Mouse (Mus musculus): ENCODE results near the gene Tmem50a.
A peak's percentile ranks its signal among the peaks of the same experiment; 100 is the strongest.

Tmem50a gene

DNA sequence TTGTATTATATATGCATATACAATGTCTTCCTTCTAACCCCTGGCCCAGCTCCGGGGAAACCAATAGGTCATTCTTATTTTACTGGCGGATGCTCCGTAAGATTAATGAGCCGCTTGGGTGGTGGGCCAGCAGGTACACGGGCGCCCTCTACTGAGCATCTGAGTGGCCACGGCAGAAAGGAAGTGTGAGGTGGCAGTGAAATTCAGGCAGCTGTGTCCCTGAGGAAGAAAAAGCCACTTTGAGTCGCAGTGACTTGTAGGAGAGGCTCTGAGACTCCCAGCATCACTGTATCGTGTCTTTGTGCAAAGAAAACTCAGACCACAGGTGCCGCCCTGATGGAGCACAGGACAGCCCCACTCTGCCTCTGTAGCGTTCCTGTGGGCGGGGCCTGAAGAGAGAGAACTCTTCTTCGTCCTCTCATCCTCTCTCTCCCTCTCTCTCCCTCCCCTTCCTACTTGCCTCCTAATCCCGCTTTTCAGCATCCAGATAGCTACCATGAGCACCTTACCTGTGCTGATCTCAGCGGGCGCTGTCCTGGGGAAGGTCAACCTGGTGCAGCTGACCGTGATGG, 35.3 kb downstream of the Tmem50a start:
- peak; percentile 26 for DNase-seq (ENCODE audit: low read depth, low spot score)

DNA sequence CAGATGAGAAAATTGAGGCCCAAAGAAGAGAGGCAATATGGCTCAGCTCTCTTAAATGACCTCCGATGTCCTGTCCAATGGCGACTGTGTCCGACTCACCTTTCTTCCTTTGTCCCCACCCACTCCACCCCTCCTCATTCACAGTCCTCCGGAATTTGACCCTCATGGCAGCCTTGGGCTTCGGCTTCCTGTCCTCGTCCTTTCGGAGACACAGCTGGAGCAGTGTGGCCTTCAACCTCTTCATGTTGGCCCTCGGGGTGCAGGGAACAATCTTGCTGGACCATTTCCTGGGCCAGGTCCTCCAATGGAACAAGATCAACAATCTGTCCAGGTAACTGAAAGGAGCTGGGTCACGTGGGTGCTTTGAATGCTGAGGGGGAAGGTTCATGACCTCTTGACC, 38.7 kb downstream of the Tmem50a start:
- no peak for DNase-seq (ENCODE audit: low read depth, low spot score)

DNA sequence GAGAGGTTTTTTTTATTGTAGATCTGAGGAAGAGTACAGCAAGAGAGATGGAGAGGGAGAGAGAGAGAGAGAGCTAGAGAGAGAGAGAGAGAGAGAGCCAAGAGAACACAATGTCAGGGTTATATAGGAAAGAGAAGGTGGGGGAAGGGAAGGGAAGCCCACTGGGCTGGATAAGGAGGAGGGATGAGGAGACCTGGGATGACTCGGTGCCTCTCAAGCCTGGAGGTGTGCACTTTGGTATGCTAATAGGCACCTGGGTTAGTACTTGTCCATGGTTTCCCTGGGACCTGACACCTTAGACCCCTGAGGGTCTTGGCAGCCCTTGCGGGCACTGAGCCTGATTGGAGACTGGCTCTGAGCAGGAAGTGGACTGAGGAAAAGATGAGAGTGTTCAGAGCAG, 42.9 kb downstream of the Tmem50a start:
- no peak for DNase-seq (ENCODE audit: low read depth, low spot score)

DNA sequence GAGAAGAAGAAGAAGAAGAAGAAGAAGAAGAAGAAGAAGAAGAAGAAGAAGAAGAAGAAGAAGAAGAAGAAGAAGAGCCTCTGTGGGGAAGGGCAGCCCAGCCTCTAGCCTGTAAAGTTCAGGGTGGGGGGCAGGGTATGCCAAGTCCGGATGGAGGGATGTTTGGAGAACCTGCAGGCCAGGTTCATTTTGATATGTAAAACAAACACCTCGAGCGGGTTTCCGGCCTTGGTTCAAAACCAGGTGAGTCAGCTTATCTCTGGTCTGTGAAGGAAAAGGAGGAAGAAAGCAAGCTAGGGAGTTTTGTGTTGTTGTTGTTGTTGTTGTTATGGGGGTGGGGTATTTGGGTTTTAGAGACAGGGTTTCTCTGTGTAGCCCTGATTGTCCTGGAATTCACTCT, 43.3 kb downstream of the Tmem50a start:
- DNase-seq (ENCODE audit: low read depth, low spot score): no peak

DNA sequence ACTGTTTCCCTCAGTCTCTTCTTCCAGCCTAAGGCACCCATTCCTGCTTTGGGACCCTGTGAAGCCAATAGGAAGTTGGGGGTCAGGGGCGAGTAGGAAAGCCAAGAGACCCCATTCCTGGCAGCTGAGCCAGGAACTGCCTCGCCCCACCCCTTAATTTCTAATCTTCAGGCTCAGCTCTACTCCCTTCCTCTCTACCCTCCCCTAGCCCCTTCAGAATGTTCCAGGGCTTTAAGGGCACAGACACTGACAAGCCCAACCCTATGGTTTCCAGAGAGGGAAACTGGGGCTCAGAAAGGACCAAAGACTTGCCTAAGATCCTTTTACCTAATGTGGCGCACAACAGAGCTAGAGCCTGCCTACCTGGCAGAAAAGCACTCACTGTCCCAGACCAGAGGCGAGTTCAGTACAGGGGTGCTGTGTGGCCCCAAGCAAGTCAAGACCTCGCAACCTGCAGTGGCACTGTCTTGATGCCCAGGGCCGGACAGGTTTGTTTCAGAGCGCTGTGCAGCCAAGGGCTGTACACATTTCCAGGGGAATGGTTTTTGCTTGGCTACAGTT, 44.9 kb downstream of the Tmem50a start:
- DNase-seq (ENCODE audit: low read depth, low spot score): no peak

DNA sequence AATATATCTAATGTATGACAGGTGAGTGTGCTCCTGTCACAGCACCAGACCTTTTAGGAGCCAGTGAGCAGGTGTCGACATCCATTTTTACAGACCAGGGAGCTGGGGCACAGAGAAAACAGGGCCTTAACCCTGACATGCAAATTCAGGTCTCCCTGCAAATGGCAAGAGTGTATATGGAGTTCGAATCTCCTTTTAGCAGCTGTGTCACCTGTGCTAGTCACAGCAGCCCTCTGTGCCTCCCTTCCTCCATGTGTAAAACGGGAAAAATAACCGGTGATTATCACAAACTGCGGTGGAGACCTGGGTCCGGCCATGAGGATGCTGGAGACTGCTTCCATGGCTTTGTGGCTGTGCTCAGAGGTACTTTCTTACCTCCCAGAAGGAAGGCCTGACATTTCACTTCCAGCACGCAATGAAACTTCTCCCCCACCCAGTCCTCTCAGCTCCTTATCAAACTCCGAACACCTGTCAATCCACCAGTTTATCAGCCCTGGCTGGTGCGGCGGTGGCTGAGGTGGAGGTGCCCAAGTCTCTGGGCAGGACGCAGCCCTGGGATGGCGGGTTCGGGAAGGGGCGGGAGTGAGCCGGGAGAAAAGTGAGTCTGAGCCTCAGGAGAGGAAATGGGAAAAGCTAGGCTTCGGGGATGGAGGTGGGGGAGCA, 45.6 kb downstream of the Tmem50a start:
- no peak for DNase-seq (ENCODE audit: low read depth, low spot score)

DNA sequence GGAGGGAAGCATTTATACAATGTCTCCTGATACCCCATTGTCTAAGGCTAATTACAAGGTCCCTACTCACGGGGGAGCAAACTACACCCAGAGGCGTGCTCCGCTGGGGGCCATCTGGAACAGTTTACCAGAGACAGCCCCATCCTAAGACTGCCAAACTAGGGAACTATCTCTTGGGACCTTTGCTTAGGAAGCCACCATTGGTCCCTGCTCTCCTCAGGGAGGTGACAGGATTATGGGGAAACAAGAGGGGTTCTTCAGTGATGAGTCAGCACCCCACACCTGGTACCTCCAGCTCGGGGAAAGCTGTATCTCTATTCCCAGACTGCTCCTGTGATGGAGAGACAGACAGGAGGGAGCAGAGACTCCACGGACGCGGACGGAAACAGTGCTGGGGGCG, 46.3 kb downstream of the Tmem50a start:
- no peak for DNase-seq (ENCODE audit: low read depth, low spot score)

DNA sequence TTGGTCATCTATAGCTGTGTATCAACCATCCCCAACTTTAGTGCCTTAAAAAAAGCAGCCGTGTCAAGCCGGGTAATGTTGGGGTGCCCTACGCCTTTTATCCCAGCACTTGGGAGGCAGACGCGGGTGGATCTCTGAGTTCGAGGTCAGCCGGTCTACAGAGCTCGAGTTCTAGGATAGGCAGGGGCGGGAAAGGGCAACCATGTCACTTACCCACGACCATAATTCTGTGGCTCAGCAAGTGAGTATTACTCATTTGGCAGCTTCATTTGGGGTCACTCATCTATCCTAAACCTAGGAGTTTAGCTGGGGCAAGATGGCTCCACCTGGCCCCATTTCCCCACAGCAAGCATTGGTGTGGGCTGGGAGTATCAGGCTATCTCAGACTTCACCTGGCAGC, 46.8 kb downstream of the Tmem50a start:
- no peak for DNase-seq (ENCODE audit: low read depth, low spot score)

DNA sequence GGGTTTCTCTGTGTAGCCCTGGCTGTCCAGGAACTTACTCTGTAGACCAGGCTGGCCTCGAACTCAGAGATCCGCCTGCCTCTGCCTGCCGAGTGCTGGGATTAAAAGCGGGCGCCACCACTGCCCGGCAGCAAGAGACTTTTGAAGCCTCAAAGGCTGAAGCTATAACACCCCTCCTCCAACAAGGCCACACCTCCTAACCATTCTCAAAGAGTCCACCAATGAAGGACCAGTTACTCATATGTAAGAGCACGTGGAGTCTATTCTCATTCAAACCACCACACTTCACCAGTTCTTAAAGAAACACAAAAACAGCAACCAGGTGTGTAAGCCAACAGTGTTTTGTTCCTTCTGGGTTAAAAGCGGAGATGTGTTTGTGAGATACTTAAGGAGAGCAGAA, 47.2 kb downstream of the Tmem50a start:
- DNase-seq (ENCODE audit: low read depth, low spot score): no peak

DNA sequence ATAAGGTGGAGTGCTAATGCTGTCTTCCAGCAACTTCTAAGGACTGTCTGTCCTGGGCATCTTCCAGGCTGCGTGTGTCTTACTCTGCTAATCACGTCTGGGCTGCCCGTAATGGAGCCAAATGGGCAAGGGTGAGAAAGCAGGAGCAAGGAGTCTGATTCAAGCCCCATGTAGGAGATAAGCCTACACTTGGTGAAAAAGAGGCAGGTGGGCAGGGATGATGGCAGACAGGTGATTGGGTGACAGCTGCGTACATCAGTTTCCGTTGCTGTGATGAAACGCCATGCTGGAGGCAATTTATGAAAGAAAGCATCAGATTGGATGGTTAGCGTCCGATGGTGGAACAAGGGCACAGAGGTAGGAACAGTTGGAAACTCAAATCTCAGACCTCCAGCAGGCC, 47.6 kb downstream of the Tmem50a start:
- DNase-seq (ENCODE audit: low read depth, low spot score): no peak

DNA sequence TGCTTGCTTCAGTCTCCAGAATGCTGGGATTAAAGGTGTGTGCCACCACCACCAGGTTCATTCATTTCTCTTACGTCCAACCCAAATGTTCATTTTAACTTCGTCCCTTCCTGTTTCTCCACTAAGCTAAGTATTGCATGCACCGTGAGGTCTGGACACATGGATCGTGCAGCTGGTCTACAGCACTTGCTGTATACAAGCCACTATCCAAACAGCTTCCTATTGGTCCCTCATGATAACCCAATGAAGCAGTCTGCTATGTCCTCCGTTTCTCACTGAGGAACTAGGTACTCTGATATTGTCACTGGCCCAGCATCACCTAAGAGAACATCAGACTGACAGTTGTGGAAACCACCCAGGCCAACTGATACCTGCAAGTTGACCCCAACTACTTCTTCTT, 49.0 kb downstream of the Tmem50a start:
- DNase-seq (ENCODE audit: low read depth, low spot score): no peak

DNA sequence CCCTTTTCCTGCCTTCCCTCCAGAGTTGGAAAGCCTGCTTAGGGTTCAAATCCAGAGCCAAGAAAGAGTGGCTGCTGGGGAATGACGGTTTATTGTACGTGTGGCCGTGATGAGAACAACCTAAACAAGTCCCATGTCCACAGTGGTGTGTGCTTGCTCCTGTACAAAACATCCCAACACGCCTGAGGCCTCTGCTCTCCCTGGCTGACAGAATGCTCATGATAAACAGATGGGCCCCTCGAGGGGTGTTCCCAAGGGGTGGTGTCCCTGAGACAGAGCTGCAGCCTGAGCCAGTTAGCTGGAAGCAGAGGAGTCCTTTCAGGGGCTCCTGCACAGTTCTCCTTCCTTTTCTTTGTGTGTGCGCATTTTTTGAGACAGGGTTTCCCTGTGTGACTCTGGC, 49.5 kb downstream of the Tmem50a start:
- DNase-seq (ENCODE audit: low read depth, low spot score): no peak

DNA sequence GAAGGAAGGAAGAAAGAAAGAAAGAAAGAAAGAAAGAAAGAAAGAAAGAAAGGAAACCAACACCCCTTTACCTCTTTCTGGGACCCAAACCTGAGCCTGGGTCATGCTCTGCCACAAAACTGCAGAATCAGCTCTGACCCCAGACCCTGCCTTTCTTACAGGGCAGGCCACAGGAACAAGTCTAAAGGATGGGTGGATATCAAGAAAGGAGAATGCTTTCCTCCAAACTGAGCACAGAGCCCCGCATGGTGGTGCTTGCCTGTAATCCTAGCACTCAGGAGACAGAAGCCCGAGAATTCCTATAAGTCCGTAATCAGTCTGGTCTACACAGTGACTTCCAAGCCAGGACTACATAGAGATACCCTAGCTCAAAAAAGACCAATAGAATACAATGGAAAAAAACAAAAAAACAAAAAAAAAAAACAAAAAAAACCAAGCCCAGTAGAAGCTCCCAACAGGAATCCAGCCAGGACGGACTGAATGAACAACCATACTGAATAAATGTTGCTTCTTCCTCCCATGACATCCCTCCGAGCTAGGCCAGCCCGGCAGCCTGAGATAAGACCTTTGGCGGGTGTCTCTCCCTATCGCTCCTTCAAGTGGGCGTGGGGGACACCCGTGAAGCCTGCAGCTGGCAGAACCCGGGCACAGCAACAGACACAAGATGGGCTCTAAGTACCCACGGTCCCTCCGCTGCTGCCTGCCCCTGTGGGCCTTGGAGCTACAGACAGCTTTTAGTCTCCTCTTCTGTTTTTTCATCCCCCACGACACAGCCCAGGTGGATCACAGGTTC, 50.7 kb downstream of the Tmem50a start, which contains the start of gene Rhd:
TSS of gene Rhd (plus strand) at position 600 of the 793 bp plus-strand sequence.
- no peak for DNase-seq (ENCODE audit: low read depth, low spot score)

DNA sequence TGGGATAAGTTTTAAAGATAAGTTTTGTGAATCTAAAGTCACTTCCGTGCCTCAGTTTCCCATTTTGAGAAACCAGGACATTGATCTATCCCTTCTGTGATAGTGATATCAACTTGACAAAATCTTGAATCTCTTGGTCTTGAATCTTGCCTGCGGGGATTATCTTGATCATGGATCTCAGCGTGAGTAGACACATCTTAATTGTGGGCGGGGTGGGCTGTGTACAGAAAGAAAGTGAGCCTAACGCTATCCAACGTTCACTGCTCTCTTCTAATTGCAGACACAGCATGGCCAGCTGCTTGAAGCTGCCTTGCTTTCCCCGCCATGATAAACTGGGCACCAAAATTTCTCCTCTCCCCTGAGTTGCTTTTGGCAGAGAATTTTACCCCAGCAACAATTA, 51.8 kb downstream of the Tmem50a start:
- no peak for DNase-seq (ENCODE audit: low read depth, low spot score)

DNA sequence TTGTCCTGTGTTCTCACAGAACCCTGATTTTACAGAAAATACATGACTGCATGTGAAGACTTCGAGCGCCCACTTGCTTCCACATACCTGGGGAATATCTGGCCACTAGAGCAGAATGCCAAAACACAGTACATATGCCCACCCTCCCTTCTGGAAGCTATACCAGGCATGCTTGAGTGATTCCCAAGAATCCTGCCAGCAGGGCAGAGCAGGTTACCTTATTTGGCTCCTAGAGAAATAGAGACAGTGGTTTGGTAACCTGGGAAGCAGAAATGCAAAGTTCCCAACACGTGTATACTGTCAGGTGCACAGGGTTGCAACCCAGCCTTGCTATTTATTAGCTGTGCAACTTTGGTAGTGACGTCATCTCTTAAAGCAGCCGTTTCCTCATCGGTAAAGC, 52.9 kb downstream of the Tmem50a start:
- DNase-seq (ENCODE audit: low read depth, low spot score): no peak

DNA sequence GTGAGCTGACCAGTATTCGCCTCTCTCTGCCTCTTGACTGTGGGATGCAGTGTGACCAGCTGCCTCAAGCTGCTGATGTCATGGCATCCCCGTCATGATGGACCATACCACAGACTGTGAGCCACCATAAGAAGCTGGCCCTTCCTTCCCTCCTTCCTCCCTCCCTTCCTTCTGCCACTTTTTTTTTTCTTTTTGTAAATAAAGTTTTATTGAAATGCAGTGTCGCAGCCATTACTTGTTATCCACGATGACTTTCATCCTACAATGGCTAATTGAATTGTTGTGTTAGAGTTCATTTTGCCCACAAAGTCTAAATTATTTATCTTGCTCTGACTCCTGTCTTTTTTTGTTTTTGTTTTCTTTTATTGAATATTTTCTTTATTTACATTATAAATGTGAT, 56.3 kb downstream of the Tmem50a start:
- no peak for DNase-seq (ENCODE audit: low read depth, low spot score)

DNA sequence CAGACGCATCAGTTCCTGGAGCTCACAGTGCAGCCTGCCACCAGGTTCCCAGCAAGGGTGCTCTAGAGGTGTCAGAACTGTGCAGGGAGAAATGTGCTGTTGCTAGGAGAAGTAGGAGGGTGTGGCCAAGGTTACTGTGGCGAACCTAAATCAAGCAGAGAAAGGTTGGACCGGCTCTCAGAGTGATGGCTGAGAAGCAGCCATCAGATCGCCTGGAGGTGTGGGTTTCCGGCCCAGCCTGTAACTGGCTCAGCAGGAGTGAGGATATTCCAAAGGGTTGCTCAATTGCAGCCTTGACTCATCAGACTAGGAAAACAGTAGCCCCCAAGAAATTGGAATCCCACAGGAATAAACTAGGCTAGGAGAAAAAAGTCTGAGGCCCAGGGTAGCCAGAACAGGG, 58.3 kb downstream of the Tmem50a start:
- DNase-seq (ENCODE audit: low read depth, low spot score): no peak

DNA sequence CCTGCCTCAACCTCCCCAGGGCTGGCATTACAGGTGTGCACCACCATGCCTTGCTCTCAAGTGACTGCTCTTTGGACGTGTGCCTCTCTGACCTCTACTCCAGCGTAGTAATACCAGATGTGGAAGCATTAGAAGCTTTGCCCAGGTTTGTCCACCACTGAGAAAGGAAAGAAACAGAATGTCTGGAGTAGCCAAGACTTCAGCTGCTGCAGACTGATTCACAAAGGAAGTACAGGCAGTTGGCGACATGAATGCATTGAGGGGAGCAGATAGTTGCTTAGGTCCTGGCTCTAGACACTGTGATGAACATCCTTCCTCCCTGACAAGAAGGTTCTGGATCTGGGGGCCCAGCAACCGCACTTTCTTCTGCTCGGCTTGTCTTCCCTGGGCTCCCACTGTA, 58.8 kb downstream of the Tmem50a start:
- DNase-seq (ENCODE audit: low read depth, low spot score): no peak

DNA sequence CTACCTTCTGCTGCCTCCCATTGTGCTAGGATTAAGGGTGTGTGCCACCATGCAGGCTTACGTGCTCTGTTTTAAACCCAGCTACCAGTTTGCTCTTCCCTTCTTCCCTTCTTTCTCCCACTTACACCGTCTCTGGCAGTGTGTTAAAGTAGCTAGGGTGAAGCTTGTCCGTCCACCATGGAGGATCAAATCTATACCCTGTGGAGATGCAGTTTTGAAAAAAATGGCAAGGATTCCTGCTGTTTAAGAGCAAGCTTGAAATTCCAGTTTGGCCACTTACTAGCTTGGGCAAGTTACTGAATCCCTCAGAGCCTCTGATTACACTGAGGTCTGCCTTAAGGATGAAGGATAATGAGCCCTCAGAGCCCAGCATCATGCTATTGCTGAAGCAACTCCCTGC, 59.5 kb downstream of the Tmem50a start:
- DNase-seq (ENCODE audit: low read depth, low spot score): no peak

DNA sequence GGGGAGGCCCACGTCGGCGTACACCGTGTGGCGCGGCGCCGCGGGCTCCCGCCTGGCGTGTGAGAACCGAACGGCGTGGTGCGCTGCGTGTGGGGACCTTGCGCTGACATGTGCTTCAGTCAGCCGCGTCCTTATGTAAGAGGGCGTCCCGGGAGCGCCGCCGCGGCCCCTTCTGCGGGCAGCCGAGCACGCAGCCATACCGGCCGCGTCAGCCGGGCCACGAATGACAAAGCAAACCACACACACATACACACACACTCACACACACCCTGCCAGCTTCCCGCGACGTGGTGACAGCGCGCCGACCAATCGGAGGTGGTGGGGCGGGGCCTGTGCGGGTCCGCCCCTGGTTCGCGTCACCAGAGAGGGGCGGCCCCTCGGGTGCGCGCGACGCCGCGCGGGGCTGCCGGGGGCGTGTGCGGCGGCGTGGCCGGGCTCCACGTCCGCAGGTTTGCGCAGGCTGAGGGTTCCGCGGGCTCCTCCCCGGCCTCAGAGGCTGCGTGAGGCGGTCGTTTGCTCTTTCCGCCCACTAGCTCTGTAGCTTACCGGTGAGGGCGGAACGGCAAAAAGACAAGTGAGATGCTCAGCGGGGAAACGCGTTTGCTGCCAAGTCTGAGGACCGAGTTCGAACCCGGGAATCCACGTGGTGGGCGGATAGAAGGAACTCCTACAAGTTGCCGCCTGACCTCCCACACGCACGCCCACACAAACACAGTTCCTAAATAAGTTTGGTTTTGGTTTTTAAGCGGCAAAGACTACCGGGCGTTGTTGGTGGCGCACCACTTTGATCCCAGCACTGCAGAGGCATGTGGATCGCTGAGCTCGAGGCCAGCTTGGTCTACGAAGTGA, 61.0 kb downstream of the Tmem50a start:
- peak; percentile 81 for DNase-seq (ENCODE audit: low read depth, low spot score)

DNA sequence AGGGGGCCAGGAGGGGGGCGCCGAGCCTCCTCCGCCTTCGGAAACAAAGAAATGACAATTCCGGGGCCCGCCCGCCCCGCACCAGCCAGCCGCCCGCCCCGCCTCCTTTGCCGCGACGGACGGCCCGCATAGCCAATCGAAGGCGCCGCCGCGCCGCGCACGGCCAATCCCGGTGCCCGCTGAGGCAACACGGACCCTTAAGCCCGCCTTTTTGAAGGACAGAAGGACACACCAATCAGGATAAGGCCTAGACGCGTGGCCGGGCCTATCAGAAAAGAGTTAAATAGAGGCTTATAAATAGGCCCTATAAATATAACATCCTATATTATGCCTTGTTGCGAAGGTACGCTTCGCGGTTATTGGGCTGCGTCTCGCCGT, 61.6 kb downstream of the Tmem50a start, which contains the start of gene Maco1:
TSS of gene Maco1 (minus strand) at position 87 of the 378 bp plus-strand sequence.
- peak; percentile 99 for DNase-seq (ENCODE audit: low read depth, low spot score)

Measured in retina, adult 2 months (tissue).